Mouse (Mus musculus) embryo, embryonic 11.5 days (tissue): ENCODE results near the gene Baiap2.

ENCODE experiments used
- DNase-seq: peaks from one replicate; pipeline ENCODE4 v3.0.0-alpha.2; 2012; ENCODE audit warnings: low read depth, low spot score

The Baiap2 gene

GRCm38 (mm10) chr11:120011761-120012560, 69.4 kb downstream of the Baiap2 start:
- no peak for DNase-seq

GRCm38 (mm10) chr11:120012702-120013101, 70.1 kb downstream of the Baiap2 start:
- DNase-seq: no peak

GRCm38 (mm10) chr11:120013174-120013711, 70.7 kb downstream of the Baiap2 start:
- DNase-seq: peak; percentile 79

DNA sequence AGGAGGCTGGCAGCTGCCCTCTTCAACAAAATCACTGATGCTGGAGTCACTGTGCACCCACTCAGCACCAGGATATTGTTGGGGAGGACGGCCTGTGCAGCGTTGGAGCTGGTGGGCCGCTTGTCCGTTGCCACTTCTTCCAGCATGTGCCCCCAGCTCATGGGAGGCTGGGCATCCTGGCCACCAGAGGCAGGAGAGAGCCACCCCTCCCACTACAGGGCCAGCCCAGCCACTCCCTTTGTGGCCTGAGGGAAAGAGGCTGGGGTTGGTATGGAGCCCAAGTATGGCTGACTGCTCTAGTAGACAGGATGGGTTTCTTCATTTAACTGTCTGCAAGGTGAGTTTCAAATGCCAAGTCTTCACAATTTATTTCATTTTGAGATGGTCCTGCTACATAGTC, 72.2 kb downstream of the Baiap2 start:
- DNase-seq: no peak

GRCm38 (mm10) chr11:120017011-120017410, 74.4 kb downstream of the Baiap2 start:
- DNase-seq: no peak

DNA sequence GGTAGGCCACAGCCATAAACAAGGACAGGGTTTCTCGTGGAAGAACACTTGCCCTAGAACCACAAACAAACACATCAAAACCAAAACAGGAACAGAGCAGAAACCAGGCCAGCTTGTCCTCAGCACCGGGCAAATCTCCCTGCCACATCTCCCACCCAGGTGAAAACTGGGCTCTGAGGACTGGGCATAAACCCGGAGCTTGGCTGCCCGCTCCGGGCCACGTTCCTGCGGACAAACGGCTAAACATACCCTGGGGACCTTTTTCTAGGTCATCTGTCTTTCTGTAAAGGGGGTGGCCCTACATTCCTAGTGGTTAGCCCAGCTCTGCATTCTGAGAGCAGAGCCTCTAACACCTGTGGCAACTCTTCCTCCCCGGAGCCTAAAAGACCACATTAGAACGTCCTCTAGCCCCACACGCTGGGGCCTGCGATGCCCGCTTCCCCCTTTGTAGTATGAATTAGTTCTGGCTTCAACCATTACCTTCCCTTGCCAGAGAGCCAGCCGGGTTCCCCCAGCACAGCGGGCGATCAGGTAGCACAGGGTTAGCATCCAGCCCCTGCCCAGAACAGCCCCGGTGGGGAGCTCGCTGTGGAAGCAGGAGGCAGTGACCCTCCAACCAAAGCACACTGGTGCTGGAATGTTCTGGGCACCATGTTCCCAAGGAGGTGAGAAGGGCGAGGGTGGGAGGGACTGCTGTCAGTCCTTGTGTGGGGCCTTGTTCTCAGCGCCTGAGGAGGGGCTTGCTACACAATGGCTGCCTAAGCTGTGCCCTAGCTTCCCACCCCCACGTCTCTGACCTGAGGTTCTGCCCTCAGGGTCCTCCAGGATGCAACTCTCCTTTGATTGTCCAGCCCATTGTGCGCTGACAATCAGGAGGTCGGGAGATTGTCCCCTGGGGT, 77.2 kb downstream of the Baiap2 start:
- no peak for DNase-seq

DNA sequence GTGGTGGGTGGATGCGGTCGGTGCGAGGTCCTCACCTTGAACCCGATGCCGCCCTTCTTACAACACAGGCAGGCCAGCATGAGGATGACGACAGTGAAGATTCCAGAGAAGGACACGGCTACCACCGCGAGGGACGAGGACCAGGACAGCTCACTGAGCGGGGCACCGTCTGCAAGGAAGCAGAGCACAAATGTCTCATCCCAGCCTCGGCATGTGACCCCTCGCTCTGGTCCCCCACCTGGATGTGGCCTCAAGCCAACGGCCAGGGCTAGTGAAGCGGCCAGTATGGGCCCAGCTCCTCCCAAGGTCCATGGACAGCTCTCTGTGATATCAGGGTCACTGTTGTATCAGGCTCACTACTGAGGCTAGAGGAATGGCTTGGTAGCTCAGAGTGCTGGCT, 78.8 kb downstream of the Baiap2 start:
- no peak for DNase-seq

DNA sequence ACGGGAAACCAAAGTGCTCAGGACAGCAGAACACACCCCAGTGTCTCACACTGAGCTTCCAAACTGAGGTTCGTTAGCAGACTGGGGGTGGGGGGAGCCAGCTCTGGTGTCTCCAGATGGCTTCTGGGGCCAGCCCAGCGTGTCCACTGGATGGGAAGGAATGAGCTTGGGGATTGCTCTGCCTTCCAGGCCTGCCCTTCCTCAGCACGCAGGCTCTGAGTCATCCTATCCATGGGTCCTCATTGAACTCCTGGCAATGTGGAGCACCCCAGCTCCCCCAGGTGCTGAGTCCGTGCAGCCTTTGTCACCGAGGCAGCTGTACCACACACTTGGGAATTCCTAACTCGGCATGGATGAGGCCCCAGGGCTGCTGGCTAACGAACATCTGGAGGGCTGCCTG, 79.7 kb downstream of the Baiap2 start:
- DNase-seq: no peak

DNA sequence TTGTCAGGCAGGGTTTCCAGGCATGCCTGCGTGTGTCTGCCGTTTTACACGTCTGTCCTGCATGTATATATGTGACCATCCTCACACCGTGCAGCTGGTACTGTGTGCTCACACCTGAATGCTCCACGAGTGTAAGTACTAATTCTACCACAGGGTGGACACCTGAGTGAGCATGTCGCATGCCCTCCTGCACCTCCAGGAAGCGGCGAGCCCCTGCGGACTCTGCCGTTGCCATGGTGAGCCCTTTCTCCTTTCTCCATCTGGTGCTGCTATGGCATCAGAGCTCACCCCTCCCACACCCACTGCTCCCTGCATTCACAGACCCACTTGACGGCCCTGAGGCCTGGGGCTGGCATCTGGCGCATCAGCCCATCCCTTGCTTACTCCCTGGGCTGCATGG, 80.3 kb downstream of the Baiap2 start:
- DNase-seq: no peak

- DNase-seq: no peak
Measured at GRCm38 (mm10) chr11:120026941-120027340, 84.4 kb downstream of the Baiap2 start.

DNA sequence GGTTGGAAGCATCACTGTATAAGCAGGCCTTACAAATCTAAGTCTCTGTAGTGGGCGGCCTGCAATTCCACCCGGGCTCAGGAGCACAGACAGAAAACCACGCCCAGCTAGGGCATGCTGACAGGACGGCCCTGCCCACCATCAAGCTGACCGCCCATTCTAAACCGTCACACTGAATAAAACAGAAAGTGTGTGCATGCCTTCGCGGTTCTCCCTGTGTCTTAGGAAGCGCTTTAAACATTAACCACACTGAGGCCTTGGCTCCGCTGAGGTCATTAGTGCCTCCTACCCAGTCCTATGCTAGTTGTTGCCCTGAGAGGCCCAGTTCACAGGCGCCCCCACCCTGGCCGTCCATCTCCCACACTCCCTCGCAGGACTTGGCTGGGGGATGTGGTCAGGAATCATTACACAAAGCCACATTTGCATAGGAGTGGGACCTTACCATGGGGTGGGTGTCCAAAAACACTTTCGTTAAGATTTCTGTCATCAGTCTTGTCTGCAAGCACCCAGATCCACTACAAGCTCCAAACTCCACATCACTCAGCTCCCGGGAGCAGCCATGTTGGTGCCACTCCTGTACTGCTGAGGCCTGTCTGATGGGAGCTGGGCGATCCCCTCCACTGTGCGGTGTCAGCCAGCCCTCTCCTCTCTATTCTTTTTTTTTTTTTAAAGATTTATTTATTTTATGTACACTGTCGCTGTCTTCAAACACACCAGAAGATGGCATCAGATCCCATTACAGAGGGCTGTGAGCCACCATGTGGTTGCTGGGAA, 85.9 kb downstream of the Baiap2 start:
- DNase-seq: no peak

GRCm38 (mm10) chr11:120029431-120030144, 87.0 kb downstream of the Baiap2 start:
- DNase-seq: no peak

DNA sequence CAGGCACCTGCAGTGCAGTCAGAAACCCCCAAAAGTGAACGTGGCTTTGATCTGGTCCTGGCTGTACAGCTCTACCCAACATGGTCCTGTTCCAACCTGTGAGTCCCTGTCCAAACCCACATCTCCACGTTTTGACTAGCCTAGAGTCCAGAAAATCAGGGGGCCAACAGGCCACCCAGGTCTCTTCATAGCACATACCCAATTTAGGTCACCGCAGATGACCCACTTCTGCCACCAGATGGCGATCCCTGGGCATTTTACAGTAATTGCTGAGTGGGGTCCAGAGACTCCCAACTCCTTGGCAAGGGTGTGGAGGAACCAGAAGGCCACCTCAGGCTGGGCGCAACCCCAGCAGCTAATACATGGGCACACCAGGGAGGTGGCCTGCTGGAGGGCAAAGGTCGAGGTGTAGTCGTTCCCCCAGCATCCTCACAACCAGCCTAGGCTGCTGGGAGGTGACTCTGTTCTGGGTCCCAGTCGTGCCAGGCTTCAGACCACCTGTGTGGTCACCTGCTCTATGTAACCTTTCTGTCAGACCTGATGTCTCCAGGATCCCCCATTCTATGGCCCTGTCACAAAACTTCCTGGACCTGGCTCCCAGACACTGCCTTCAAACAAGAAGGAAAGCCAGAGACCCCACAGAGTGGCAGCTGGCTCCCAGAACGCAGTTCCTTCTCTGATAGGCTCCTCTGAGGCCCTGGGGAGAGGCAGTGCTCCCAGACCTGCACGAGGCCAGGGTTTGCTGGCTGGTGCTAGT, 87.8 kb downstream of the Baiap2 start:
- no peak for DNase-seq

DNA sequence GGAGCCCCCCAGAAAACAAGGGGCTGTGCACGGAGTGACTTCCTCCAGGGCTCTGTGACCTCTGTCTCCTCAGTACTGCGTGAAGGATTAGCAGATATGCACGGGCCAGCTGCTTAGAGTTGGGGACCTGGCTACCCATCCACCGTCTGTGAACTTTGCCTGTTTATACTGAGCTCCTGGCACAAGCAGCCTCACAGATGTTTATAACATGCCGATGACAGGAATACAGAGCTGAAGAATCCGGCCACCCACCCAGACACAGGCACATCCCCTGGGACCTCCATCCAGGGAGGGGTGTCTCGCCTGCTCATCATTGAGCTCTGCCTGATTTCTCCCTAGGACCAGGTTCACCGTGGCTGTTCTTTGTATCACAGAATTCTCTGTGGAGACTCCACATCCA, 89.5 kb downstream of the Baiap2 start:
- DNase-seq: no peak

DNA sequence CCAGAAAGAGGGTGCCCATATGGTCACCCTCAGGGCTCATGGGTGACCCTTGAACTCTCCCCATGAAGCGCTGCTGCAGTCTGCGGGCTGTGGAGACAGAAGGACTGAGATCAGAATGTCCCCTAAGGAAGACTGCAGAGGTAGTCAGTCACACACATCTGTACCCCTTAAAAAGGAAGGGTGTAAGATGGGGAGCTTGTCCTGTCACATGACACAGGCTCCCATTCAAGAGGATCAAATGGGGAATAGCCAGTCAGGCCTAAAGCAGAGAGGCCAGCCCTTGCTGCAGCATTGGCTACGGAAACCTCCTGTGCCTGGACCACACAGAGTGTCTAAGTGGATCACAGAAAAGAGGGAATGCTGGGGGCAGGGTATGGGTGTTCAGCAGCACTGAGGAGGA, 90.9 kb downstream of the Baiap2 start:
- DNase-seq: no peak

DNA sequence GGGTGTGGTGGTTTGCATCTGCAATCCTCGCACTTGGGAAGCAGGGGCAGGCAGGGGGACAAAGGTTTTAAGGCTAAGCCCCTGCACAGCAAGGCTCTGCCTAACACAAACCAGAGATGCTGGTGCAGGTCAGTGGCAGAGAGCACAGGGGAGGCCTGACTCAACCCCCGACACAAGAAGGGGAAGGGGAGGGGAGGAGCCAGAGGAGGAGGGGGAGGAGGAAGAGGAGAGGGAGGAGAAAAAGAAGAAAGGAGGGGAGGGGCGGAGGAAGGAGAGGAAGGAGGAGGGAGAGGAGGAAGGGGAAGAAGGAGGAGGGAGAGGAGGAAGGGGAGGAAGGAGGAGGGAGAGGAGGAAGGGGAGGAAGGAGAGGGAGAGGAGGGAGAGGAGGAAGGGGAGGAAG, 91.7 kb downstream of the Baiap2 start:
- DNase-seq: no peak

DNA sequence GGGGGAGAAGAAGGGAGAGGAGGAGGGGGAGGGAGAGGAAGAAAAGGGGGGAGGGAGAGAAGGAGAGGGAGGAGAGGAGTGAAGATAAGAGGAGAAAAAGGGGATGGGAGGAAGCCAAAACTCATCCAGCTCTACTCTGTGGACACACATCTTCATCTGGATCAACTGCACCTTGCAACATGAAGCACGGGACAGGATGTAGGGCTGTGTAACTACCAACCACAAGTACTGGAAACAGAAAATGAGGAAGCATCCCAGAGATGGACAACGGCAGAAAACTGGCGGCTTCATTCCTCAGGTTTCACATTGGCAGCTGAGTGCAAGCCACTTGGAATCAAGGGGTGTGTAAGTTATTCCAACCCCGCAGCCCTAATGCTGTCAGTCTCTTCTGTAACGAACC, 92.2 kb downstream of the Baiap2 start:
- no peak for DNase-seq

DNA sequence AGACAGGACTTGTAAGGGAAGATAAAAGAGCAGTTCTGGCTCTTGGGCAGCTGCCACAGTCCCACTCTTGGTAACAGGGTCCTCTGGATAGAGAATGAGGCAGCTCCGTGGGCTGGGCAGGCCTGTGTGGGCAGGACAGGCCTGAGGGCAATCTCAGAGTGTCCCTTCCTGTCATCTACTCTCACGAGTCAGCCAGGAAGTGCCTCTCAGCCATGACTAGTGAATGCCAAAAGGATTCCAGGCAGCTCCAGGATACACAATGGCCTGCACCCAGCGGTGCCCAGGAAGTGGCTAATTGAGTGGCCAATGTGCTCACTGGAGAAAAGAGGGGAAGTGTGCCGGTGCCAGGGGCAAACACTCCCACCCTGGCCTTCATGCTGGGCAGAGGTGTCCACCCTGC, 97.0 kb downstream of the Baiap2 start:
- DNase-seq: no peak

DNA sequence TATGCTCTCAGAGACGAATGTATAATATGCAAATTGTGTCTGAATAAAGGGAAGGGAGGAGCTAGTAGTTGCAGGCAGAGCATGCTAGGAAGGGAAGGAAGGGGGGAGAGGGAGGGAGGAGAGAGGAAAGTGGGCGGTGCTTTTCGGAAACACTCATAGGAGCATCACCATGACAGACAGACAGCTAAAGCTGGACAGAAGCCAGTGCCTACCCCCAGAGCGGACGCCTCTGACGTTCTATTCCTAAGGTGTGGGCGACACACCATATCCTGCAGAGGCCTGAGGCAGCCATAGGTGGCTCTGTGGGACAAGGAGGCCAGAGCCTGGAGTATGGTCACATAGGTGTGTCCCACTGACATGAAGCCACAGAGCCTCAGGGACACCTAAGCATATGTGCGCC, 97.9 kb downstream of the Baiap2 start:
- no peak for DNase-seq
